Mouse (Mus musculus) layer of hippocampus, postnatal 10 days (tissue): ENCODE data around the gene Ctcf. TPM values are rescaled to one million over a fixed set of nuclear protein-coding genes. Genes with fewer than 3 reads are reported as not detected.

Experiments
- DNase-seq, 2 experiments: peaks; one replicate each; pipeline ENCODE4 v3.0.0; 2021; ENCODE audit warnings: low spot score in 2 of 2
- total RNA-seq, 2 experiments: library from RNA; stranded (reverse); gene quantifications; 2 replicates each; pipeline ENCODE4 v1.2.3; 2021

Ctcf gene
- total RNA-seq, 2 experiments from 2014 or later = 63.6 to 67.7 TPM

- no peak for DNase-seq
Observed at GRCm38 (mm10) chr8:105640511-105640910, 4.1 kb downstream of the Ctcf start.

- DNase-seq = no peak
Observed at GRCm38 (mm10) chr8:105645205-105645604, 8.8 kb downstream of the Ctcf start.

GRCm38 (mm10) chr8:105648929-105649328, 12.6 kb downstream of the Ctcf start:
- DNase-seq = no peak

GRCm38 (mm10) chr8:105657641-105658040, 21.3 kb downstream of the Ctcf start:
- no peak for DNase-seq

GRCm38 (mm10) chr8:105661167-105661566, 24.8 kb downstream of the Ctcf start:
- no peak for DNase-seq

- no peak for DNase-seq
Observed at GRCm38 (mm10) chr8:105677891-105678290, 41.5 kb downstream of the Ctcf start.

GRCm38 (mm10) chr8:105685325-105685724, 49.0 kb downstream of the Ctcf start:
- no peak for DNase-seq

- no peak for DNase-seq
Observed at GRCm38 (mm10) chr8:105685796-105686308, 49.5 kb downstream of the Ctcf start, which contains the start of gene Carmil2. Carmil2 (plus strand) TSS chr8:105686274.

- DNase-seq = no peak
Observed at GRCm38 (mm10) chr8:105686551-105686950, 50.2 kb downstream of the Ctcf start.

GRCm38 (mm10) chr8:105687512-105687911, 51.1 kb downstream of the Ctcf start:
- DNase-seq = no peak

- DNase-seq = no peak
Observed at GRCm38 (mm10) chr8:105688242-105688752, 51.9 kb downstream of the Ctcf start.

GRCm38 (mm10) chr8:105689256-105689982, 53.1 kb downstream of the Ctcf start:
- no peak for DNase-seq

GRCm38 (mm10) chr8:105689983-105690360, 53.6 kb downstream of the Ctcf start:
- DNase-seq = no peak

- no peak for DNase-seq
Observed at GRCm38 (mm10) chr8:105690978-105691377, 54.6 kb downstream of the Ctcf start.

- no peak for DNase-seq
Observed at GRCm38 (mm10) chr8:105692449-105693182, 56.2 kb downstream of the Ctcf start.

- peak; percentile 82 to 85 for DNase-seq
Observed at GRCm38 (mm10) chr8:105693648-105694047, 57.3 kb downstream of the Ctcf start.

GRCm38 (mm10) chr8:105694051-105694799, 57.9 kb downstream of the Ctcf start:
- peak; percentile 63 to 64 for DNase-seq

- DNase-seq = no peak
Observed at GRCm38 (mm10) chr8:105695080-105695780, 58.9 kb downstream of the Ctcf start.

GRCm38 (mm10) chr8:105697196-105697780, 60.9 kb downstream of the Ctcf start:
- DNase-seq = no peak

- no peak for DNase-seq
Observed at GRCm38 (mm10) chr8:105698734-105699133, 62.4 kb downstream of the Ctcf start.
